Mouse (Mus musculus): Measurements from ENCODE around the gene Syne1.

Syne1 gene

DNA sequence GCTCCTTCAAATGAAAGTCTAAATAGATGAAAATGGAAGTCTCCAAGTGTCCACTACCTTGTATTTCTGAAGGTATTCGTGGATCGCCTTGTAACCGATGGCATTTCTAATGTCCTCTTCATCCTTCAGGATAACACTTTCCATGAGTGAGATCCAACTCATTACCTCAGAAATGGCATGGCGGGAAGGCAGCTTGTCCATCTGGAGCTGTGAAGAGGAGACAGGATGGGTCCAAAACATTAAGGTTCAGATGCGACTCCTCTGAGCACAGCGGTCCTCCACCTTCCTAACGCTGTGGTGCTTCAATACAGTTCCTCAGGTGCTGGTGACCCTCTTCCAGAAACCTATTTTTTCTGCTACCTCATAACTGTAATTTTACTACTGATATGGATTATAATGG is 426.5 kb downstream of the Syne1 start:
- DNase-seq, result no peak

DNA sequence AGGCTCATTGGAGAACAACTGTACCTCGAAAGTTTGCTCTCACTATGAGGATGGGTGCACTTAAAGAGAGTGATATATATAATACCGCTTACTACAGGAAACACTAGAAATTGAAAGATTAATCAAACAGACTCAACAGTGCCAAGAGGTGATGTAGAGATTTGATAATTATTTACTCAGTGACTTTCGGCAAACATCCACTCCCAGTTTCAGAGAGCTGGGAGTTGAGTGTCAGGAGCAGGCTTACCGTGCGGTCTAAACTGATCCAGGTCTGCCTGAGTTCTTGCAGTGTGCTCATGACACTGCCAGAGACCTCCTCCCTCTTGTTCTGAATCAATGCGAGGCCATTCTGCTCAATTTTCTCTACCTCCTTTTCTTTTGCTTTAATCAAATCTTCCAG is 434.6 kb downstream of the Syne1 start:
- no peak for DNase-seq

GRCm38 (mm10) chr10:5116155-5116554 is 435.1 kb downstream of the Syne1 start:
- no peak for DNase-seq

DNA sequence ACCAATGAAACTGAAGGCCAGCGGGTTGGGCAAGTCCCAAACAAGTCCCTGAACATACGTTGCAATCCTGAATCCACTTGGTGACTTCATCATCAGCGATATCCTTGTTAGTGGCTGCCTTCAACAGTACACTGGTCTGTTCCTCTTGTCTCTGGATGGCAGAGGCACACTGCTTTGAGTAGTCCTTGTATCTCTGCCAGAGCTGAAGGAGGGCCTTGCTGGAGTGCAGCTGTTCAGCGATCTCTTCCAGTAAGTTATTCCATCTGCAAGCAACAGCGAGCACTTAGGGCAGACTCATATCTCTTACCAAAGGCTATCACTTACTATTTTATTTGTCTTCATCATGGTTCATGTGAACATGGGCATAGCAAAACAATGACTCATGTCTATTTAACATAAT is 440.5 kb downstream of the Syne1 start:
- peak; percentile 3 for DNase-seq

GRCm38 (mm10) chr10:5097754-5098137 is 453.5 kb downstream of the Syne1 start:
- DNase-seq, result no peak

DNA sequence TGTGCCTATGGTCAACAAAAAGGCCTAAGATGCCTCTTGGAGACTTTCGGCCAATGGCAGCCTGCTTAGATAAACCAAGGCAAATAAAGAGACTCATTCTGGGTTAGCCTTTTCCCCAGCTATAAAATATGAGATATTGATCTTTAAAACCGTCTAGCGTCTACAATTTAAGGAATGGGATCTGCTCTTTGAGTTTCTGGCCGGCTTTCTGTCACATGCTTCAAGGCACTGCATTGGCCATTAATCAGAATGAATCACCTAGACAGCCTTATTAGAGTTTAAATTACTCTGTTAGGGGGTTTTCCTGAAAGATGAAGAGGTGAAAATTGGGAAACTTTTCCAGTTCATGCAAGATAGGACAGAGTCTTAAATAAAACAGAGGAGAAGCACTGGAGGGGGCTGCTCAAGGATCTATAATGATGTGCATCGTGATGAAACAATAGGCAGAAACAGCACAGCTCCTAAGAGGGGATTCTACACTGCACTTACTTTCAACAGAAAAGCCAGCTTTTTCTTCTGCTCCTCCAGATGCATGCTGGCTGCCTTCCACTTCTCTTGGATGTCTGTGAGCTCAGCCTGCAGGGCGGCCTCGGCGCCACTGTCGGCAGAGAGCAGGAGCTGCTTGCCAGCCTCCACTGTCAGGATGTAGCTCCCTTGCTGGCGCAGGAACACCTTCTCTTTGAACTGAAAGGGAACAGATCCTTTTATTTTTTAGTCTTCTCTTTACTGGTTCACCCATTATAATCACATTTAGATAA is 454.1 kb downstream of the Syne1 start:
- DNase-seq, result peak; percentile 37

DNA sequence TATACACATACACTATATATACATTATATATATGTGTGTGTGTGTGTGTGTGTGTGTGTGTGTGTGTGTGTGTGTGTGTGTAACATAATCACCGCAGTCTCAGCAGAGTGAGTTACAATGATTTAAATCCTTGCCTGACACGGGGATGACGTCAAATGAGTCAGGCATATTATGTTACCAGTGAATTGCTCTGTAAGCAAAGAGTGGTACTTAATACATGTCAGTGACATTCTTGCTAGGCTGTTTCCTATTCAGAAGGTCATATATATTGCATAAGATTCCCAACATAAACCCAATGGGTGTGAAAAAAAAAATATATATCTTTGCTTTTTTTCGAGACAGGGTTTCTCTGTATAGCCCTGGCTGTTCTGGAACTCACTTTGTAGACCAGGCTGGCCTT is 462.1 kb downstream of the Syne1 start:
- DNase-seq, result no peak

- no peak for DNase-seq
These were observed 463.9 kb downstream of the Syne1 start for GRCm38 (mm10) chr10:5087336-5087735.

GRCm38 (mm10) chr10:5086329-5086728 is 465.0 kb downstream of the Syne1 start:
- no peak for DNase-seq

- no peak for DNase-seq
These were observed 465.5 kb downstream of the Syne1 start for GRCm38 (mm10) chr10:5085792-5086191.

DNA sequence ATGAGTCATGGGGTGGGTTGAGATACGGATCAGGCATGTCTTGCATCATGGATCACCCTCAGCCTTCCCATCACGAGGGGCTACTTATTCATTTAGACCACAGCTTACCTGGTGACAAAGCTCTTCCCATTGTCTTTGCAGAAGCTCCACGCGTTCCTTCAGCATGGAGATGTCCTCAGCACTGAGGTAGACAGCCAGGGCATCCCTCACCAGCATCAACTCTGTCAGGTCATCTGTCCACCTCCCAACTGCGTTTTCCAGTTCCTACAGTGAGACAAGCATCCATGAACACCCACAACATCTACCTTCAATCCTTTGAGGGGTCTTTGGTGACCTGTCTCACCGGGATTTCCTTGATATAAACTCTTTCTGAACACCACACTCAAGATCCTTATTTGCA is 467.6 kb downstream of the Syne1 start:
- no peak for DNase-seq

- DNase-seq, result peak; percentile 65
These were observed 471.3 kb downstream of the Syne1 start for GRCm38 (mm10) chr10:5079945-5080468.

DNA sequence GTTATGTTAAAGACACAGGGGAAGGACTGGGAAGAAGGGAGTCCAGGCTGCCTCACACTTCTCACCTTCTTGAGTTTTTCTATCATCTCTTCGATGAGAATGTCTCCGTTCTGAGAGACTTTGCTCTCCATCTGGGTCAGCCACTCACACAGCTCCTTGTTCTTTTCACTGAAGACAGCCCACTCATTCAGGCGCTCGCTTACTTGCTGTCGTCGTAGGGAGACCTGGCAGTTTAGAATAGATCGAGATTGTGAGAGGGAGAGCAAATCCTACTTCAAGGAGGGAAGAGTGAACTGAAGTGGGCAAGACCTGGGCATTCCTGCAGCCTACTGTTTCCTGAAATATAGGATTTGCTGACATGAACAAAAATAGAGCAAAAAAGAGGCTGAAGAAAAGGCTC is 475.6 kb downstream of the Syne1 start:
- no peak for DNase-seq

- no peak for DNase-seq
These were observed 479.2 kb downstream of the Syne1 start for GRCm38 (mm10) chr10:5072054-5072453.

DNA sequence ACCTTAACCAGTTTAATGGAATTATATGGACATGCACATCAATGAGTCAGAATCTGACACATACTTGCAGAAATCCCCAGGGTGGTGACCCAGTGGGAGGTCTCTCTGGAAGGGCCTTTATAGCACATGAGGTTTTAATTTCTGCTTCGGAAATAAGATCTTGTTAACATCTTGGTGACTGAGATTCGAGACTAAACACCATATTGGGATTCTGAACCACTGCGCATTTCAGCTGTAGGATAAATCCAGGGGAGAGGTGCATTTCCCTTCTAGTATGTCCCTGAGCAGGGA is 480.4 kb downstream of the Syne1 start:
- DNase-seq, result no peak

DNA sequence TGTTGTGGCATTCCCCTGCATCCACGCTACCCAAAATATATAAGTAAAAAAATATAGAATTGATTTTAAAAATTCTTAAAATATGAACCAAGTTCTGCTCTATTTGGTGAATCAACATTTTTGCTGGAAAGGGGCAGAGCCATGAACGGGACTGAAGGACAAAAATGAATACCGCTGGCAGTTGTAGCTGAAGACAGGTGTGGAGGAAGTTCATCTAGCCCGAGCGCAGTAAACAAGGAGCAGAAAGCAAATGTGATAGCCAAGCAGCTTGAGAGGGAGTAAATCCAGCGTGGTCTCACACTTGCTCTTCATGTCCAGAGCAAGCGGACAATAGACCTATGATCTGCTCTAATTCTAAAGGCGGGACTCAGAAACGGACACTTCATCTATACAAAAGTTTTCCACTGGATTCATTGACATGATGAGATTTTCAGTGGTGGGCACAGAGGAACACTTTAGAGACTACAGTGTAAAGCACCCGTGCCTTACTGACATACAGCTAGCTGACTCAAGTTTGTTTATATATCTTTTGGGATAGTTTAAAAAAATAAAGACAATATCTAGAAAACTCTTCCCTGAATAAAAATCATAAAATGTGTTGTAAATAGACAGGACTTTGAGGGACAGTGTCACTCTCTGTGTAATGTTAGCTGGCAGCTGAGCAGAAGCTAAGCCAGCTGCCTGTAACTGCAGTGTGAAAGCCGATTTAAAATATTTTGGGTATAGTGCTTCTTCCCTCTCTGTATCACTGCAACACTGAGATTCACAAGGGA is 480.9 kb downstream of the Syne1 start:
- no peak for DNase-seq

GRCm38 (mm10) chr10:5068676-5069265 is 482.5 kb downstream of the Syne1 start, which contains the start of gene Gm10097:
Gene Gm10097 (plus strand): TSS chr10:5069192.
- DNase-seq, result no peak

- DNase-seq, result no peak
These were observed 484.2 kb downstream of the Syne1 start for GRCm38 (mm10) chr10:5067113-5067512.

DNA sequence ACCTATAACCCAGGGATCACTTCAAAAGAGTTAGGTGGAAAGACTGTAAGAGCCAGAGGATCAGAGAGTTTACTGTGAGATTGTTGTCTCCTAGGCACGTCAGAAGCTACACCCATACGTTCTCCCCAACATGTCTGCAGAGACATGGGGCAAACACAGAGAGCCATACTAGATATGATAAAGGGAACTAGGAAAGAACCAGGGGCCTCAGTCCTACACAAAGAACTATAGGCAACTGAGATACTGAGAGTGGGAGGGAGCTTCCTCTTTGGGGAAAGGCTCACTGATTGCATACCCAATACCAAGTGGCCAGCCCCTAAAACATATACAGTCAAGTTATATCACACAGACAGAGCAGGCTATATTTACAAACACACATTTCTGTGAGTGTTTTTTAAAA is 491.3 kb downstream of the Syne1 start:
- DNase-seq, result no peak

DNA sequence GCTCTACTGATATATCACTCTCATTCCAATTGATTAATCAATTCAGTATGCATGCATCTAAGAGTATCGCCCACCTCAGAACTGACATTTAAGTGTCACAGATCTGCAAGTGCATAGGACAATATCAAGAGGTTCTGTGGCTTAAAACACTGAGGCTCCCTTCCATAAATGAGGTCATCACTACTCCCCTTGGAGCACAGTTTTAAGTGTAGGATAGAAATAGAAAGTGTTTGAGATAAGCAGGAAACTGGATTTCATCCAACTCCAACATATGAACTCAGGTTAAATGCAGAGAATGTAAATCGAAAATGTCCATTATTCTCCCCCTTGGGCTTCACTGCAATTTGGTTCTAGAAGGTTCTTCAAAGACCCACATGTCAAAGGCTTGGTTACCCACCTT is 492.4 kb downstream of the Syne1 start:
- DNase-seq, result no peak

DNA sequence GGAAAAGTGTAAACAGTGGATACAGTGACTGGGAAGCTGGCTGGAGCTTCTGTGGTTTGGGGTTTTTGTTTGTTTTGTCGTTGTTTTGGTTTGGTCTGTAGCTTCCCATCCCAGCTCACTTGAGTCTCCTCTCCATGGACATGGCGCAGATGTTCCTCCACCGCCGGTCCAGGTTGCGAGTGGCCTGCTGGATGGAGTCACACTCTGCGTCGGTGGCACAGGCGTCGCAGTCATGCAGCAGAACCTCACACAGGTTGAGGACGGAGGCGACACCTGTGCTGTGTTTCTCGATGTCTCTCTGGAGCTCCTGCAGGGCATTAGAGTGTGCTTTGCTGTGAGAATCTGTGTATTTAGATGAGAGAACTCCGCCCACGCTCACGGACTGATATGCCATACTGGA is 493.6 kb downstream of the Syne1 start:
- no peak for DNase-seq

DNA sequence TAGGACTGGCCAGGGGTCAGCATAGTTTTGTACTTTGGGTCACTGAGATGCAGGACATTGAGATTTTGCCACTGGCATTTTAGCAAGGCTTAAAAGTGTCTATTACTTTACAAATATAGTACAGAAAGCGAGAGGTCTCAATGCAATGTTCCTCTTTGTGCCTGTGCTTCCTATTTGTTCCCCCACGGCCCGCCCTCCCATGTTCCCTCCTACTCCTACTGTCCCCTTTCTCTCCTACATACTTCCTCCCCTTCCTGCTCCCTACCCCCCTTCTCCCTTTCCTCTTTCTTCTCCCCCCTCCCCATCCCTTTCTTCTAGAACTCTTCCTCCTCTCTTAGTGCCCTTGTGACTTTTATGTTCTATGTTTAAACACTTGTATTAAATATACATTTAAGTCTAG is 494.3 kb downstream of the Syne1 start:
- DNase-seq, result no peak

GRCm38 (mm10) chr10:5056243-5056735 is 495.0 kb downstream of the Syne1 start:
- DNase-seq, result no peak

- no peak for DNase-seq
These were observed 505.6 kb downstream of the Syne1 start for GRCm38 (mm10) chr10:5045671-5046070.
